Mouse (Mus musculus) lung, adult 2 months (tissue): ENCODE data around the gene Kbtbd12. TPM values are rescaled to one million over a fixed set of nuclear protein-coding genes. Genes with fewer than 3 reads are reported as not detected.

ENCODE experiments used
- DNase-seq: peaks from one replicate; pipeline ENCODE4 v3.0.0; 2022
- H3K4me1 ChIP-seq: fragments of 200-500 bp; 2 replicates; pipeline ENCODE4 v1.6.1; 2011; ENCODE audit warnings: low read length; ENCODE audit not compliant: control insufficient read depth, insufficient read depth
- H3K4me3 ChIP-seq: fragments of 200-500 bp; replicated peaks from 2 replicates; pipeline ENCODE3; 2011; ENCODE audit warnings: low read depth, mild to moderate bottlenecking, control low read depth, low read length; ENCODE audit errors: extremely low read depth
- CTCF ChIP-seq: fragments of 200-500 bp; IDR thresholded peaks from 2 replicates; pipeline ENCODE4 v1.5.1; 2011; ENCODE audit warnings: mild to moderate bottlenecking, low read length, control low read depth; ENCODE audit not compliant: insufficient read depth
- POLR2A ChIP-seq: fragments of 200-500 bp; IDR thresholded peaks from 2 replicates; pipeline ENCODE4 v1.6.1; 2011; ENCODE audit warnings: low read depth, mild to moderate bottlenecking, control low read depth, low read length, borderline replicate concordance; ENCODE audit errors: extremely low read depth
- WGBS: fragments of 180-500 bp; shearing (Covaris S2); methylation state at CpG from one replicate; pipeline ENCODE4 v1.1.7; 2018; 5-methylcytosine and 5-hydroxymethylcytosine counted together
- polyA plus RNA-seq: library from polyadenylated mRNA; depleted of rRNA; stranded (reverse); fragments of >200 nt; gene quantifications from 2 replicates; pipeline ENCODE4 v1.2.3, GENCODE M21; 2012

The Kbtbd12 gene
- polyA plus RNA-seq, 1 experiment: 1.8 TPM

GRCm38 (mm10) chr6:88540093-88540755, 97.5 kb downstream of the Kbtbd12 start:
- WGBS: 65% methylated on average over 2 of the region's 2 CpGs
- DNase-seq: no peak
- Histone ChIP-seq H3K4me3 (no peak overlapping the region), H3K4me1 (no peaks in the 10 kb centered on the region; the same call in 1 of the 2 replicates)
- no peak for TF ChIP-seq POLR2A
- no peak for TF ChIP-seq CTCF

- Histone ChIP-seq H3K4me3 (no peak overlapping the region), H3K4me1 (no peaks in the 10 kb centered on the region)
- TF ChIP-seq POLR2A (no peak), CTCF (no peak)
- no peak for DNase-seq
Observed at GRCm38 (mm10) chr6:88530306-88530705, 107.4 kb downstream of the Kbtbd12 start.

- no peak for DNase-seq
- TF ChIP-seq CTCF (no peak), POLR2A (no peak)
- Histone ChIP-seq H3K4me3 (no peak overlapping the region), H3K4me1 (peaks cover 5% of the 10 kb centered on the region; the same call in 1 of the 2 replicates)
- WGBS: 83% methylated on average over 4 of the region's 4 CpGs
Observed at GRCm38 (mm10) chr6:88524056-88524455, 113.7 kb downstream of the Kbtbd12 start.

- Histone ChIP-seq H3K4me1 (peaks cover 5% of the 10 kb centered on the region; the same call in 1 of the 2 replicates), H3K4me3 (no peak overlapping the region)
- no peak for DNase-seq
- TF ChIP-seq POLR2A (no peak), CTCF (no peak)
- 94% methylated on average over 3 of the region's 3 CpGs for WGBS
Observed at GRCm38 (mm10) chr6:88523451-88523850, 114.3 kb downstream of the Kbtbd12 start.

GRCm38 (mm10) chr6:88523043-88523442, 114.7 kb downstream of the Kbtbd12 start:
- WGBS: 48% methylated on average over 3 of the region's 3 CpGs
- Histone ChIP-seq H3K4me3 (no peak overlapping the region), H3K4me1 (peaks cover 5% of the 10 kb centered on the region; the same call in 1 of the 2 replicates)
- no peak for DNase-seq
- TF ChIP-seq CTCF: no peak
- no peak for TF ChIP-seq POLR2A

GRCm38 (mm10) chr6:88522606-88523005, 115.1 kb downstream of the Kbtbd12 start:
- no peak overlapping the region for H3K4me3 ChIP-seq
- TF ChIP-seq CTCF (no peak), POLR2A (no peak)
- no peak for DNase-seq
- WGBS: 42% methylated on average over 3 of the region's 3 CpGs
- peaks cover 8% of the 10 kb centered on the region; the same call in 1 of the 2 replicates for H3K4me1 ChIP-seq

GRCm38 (mm10) chr6:88521821-88522220, 115.9 kb downstream of the Kbtbd12 start:
- TF ChIP-seq CTCF (no peak), POLR2A (no peak)
- 86% methylated on average over 7 of the region's 7 CpGs for WGBS
- Histone ChIP-seq H3K4me1 (peaks cover 13% of the 10 kb centered on the region), H3K4me3 (no peak overlapping the region)
- no peak for DNase-seq

- H3K4me3 ChIP-seq: peak within 1 kb of the TSS; percentile 83
- peak; percentile 92 for DNase-seq
- H3K4me1 ChIP-seq: peaks cover 16% of the 10 kb centered on the region
- TF ChIP-seq POLR2A (peak; percentile 99), CTCF (no peak)
- under 1% methylated on average over 80 of the region's 80 CpGs for WGBS
Observed at GRCm38 (mm10) chr6:88518404-88519263, 119.1 kb downstream of the Kbtbd12 start, which contains the start of gene Sec61a1. Gene Sec61a1, minus strand, starts transcription at chr6:88518905.

- no peak for TF ChIP-seq CTCF
- WGBS: 5% methylated on average over 18 of the region's 18 CpGs
- peak overlapping the region; percentile 74 for H3K4me3 ChIP-seq
- H3K4me1 ChIP-seq: peaks cover 16% of the 10 kb centered on the region
- DNase-seq: peak; percentile 20
Observed at GRCm38 (mm10) chr6:88517701-88518403, 119.9 kb downstream of the Kbtbd12 start.

- WGBS: 48% methylated on average over 5 of the region's 5 CpGs
- no peak overlapping the region for H3K4me3 ChIP-seq
- DNase-seq: no peak
- TF ChIP-seq CTCF (no peak), POLR2A (no peak)
- H3K4me1 ChIP-seq: peaks cover 16% of the 10 kb centered on the region
Observed at GRCm38 (mm10) chr6:88516667-88517066, 121.1 kb downstream of the Kbtbd12 start.
